Mouse (Mus musculus): ENCODE measurements around the gene Snx1. TPM values are rescaled to one million over a fixed set of nuclear protein-coding genes. Genes with fewer than 3 reads are reported as not detected.
A peak's percentile ranks its signal among the peaks of the same experiment; 100 is the strongest.

The Snx1 gene
- total and polyA plus RNA-seq, 3 experiments: 83.9 to 189 (median 113) TPM

DNA sequence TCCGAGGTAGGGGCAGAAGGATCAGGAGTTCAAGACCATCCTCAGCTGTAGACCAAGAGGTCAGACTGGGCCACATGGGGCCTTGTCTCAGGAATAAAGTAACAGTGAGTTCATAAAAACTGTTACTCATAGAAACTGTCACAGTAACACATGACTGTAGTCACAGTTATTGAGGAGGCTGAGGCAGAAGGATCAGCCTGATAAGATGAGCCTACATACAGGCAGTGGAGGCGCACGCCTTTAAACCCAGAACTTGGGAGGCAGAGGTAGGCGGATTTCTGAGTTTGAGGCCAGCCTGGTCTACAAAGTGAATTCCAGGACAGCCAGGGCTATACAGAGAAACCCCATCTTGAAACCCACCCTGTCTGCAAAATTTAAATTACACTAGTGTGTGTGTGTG is 6.3 kb downstream of the Snx1 start (continued):
- TF ChIP-seq NRF1 (IDR thresholded peaks at IDR 0.05; ENCODE audit: insufficient read depth, low read depth, low read length, poor library complexity, severe bottlenecking) (no peak), GATA1 (IDR thresholded peaks at IDR 0.05; ENCODE audit: low read depth, low read length) (peak; percentile 62; the same call in 1 of the 2 replicates), GABPA (IDR thresholded peaks at IDR 0.05; ENCODE audit: low read depth, low read length) (no peak), CTCF (IDR thresholded peaks at IDR 0.05 in 2 of 3, conservative IDR thresholded peaks at IDR 0.05 in 1 of 3; ENCODE audit: control insufficient read depth in 1 of 3, insufficient read depth in 1 of 3, low read depth in 2 of 3, low read length in 3 of 3, poor library complexity in 1 of 3, severe bottlenecking in 1 of 3) (no peak), EP300 (IDR thresholded peaks at IDR 0.05; ENCODE audit: low read depth in 1 of 2, low read length in 2 of 2) (peak; percentile 55 to 85; a peak in 3 of 4 replicates), MAFK (IDR thresholded peaks at IDR 0.05; ENCODE audit: borderline replicate concordance, low read depth, low read length) (no peak), ZMIZ1 (IDR thresholded peaks at IDR 0.05; ENCODE audit: low read depth, low read length) (no peak), ZC3H11A (IDR thresholded peaks at IDR 0.05; ENCODE audit: low read depth, low read length) (no peak), MEF2A (IDR thresholded peaks at IDR 0.05; ENCODE audit: extremely low read depth, insufficient replicate concordance, low read depth, low read length, poor library complexity, severe bottlenecking) (no peak), SIN3A (IDR thresholded peaks at IDR 0.05; ENCODE audit: low read length) (no peak; the same call in 1 of the 2 replicates), KAT2A (conservative IDR thresholded peaks at IDR 0.05; ENCODE audit: low read depth, low read length) (no peak), ETS1 (IDR thresholded peaks at IDR 0.05; ENCODE audit: low read depth, low read length) (peak; percentile 57; the same call in 1 of the 2 replicates), USF2 (IDR thresholded peaks at IDR 0.05; ENCODE audit: borderline replicate concordance in 1 of 2, insufficient read depth in 1 of 2, low read depth in 1 of 2, low read length in 2 of 2) (no peak), TAL1 (IDR thresholded peaks at IDR 0.05; ENCODE audit: low read length) (peak; percentile 78), MXI1 (IDR thresholded peaks at IDR 0.05; ENCODE audit: low read depth, low read length) (no peak; the same call in 1 of the 2 replicates), NELFE (IDR thresholded peaks at IDR 0.05; ENCODE audit: low read depth, low read length) (no peak), JUND (IDR thresholded peaks at IDR 0.05; ENCODE audit: low read depth, low read length) (no peak), RCOR1 (IDR thresholded peaks at IDR 0.05; ENCODE audit: low read depth, low read length) (no peak), BHLHE40 (IDR thresholded peaks at IDR 0.05; ENCODE audit: borderline replicate concordance, low read depth, low read length) (no peak)

DNA sequence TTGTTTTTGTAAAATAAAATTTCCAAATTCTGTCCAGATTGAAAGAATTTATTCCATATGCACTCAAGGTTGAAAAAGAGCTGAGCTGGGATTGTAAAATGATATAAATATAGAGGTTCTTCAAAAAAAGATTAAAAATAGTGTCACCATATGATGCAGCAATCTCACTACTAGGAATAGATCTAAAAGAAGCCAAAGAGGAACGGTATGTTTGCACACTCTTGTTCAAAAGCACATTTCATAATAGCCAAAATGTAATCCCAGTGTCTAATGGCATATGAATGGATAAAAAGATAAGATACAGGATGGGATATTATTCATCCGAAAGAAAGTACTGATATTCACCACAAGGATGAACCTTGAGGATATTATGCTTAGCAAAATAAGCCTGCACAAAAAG is 6.9 kb downstream of the Snx1 start:
- Histone ChIP-seq H3K27me3 (ENCODE audit: control insufficient read depth in 1 of 2, insufficient read depth in 2 of 2, low read length in 2 of 2) (no peaks in the 10 kb centered on the region), H3K79me2 (ENCODE audit: control insufficient read depth, insufficient read depth, low read length, poor library complexity) (peaks cover 35% of the 10 kb centered on the region), H3K4me3 (ENCODE audit: control insufficient read depth in 1 of 2, insufficient read depth in 1 of 2, low read depth in 2 of 2, low read length in 2 of 2) (no peak overlapping the region), H3K36me3 (ENCODE audit: control insufficient read depth in 1 of 2, insufficient read depth in 2 of 2, low read length in 2 of 2) (peaks cover 0 to 51% of the 10 kb centered on the region in 2 experiments; a peak in 3 of 4 replicates), H3K9ac (ENCODE audit: control insufficient read depth, low read depth, low read length, poor library complexity, severe bottlenecking) (no peak overlapping the region), H3K9me3 (replicated peaks; ENCODE audit: insufficient read depth, low read length) (no peaks in the 10 kb centered on the region), H3K27ac (ENCODE audit: control insufficient read depth, low read depth, low read length) (peak overlapping the region; percentile 86), H3K4me1 (ENCODE audit: control insufficient read depth in 1 of 2, insufficient read depth in 2 of 2, low read length in 2 of 2) (peaks cover 17 to 34% of the 10 kb centered on the region in 2 experiments)
- no peak for DNase-seq (ENCODE audit: low read depth, low spot score)
- no peak for TF ChIP-seq TBP (IDR thresholded peaks at IDR 0.05; ENCODE audit: low read depth, low read length)
- no peak for TF ChIP-seq MYB (IDR thresholded peaks at IDR 0.05; ENCODE audit: low read depth, low read length)
- no peak for TF ChIP-seq POLR2AphosphoS2 (IDR thresholded peaks at IDR 0.05; ENCODE audit: low read length)
- no peak for TF ChIP-seq E2F4 (IDR thresholded peaks at IDR 0.05; ENCODE audit: borderline replicate concordance, low read depth, low read length)
- no peak for TF ChIP-seq NRF1 (IDR thresholded peaks at IDR 0.05; ENCODE audit: insufficient read depth, low read depth, low read length, poor library complexity, severe bottlenecking)
- TF ChIP-seq MEF2A (IDR thresholded peaks at IDR 0.05; ENCODE audit: extremely low read depth, insufficient replicate concordance, low read depth, low read length, poor library complexity, severe bottlenecking): no peak
- TF ChIP-seq POLR2AphosphoS5 (IDR thresholded peaks at IDR 0.05; ENCODE audit: borderline replicate concordance, low read depth, low read length): no peak
